Mouse (Mus musculus): ENCODE results near the gene Teddm2. TPM values are rescaled to one million over a fixed set of nuclear protein-coding genes. Genes with fewer than 3 reads are reported as not detected.

The Teddm2 gene
- polyA plus RNA-seq (2014; fragmentation: Nextera tagmentation; extraction: Ambion mirVana) = 0.40 and 0.45 TPM in 2 replicates

DNA sequence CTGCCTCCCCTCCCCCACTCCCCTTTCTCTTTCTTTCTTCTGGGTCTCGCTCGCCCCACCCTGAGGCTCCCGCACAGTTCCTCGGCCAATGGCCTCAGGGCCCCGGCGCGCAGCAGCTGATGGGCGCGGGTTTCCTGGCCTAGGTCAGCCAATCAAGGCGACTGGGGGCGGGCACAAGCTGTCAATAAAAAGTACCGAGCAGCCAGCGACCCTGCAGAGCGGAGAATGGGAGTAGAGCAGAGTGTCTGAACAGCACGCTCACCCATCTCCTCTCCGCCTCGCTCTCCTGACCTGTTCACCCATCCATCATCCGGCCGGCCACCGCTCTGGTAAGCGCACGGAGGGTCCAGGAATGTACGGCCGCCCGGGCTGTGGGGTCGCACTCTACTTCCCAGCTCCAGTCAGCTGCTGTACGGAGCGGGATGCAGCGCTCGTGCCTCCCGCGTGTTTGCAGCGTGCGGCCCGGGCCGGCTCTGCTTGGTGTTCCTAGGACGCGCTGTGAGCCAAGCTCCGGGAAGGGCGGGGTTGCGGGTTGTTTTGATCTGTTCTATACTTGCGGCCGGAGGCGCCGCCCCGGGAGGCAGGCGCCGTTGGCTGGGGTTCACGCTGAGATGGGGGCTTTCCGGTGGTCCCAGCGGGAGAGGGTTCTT, at the start of gene Teddm2, which contains the start of gene Glul:
Gene Teddm2 (minus strand): TSS at position 498 of the 650 bp plus-strand sequence.
Gene Glul (plus strand): TSS at position 214 of the 650 bp plus-strand sequence.
- Histone ChIP-seq H3K27me3 (ENCODE audit: control insufficient read depth, insufficient read depth, low read length) (no peaks in the 10 kb centered on the region), H3K4me2 (ENCODE audit: low read depth, low read length, severe bottlenecking) (peak within 1 kb of the TSS; percentile 66), H3K4me3 (ENCODE audit: low read depth, low read length) (peak within 1 kb of the TSS; percentile 59), H3K4me1 (replicated peaks; ENCODE audit: control insufficient read depth, insufficient read depth, low read length) (peaks cover 13% of the 10 kb centered on the region; the same call in 1 of the 2 replicates), H3K9ac (ENCODE audit: low read length) (peak within 1 kb of the TSS; percentile 79), H3K36me3 (ENCODE audit: control insufficient read depth, insufficient read depth, low read length) (peaks cover 12% of the 10 kb centered on the region; the same call in 1 of the 2 replicates), H3K9me3 (ENCODE audit: control insufficient read depth, low read length) (no peaks in the 10 kb centered on the region), H3K27ac (ENCODE audit: low read depth, low read length) (peak within 1 kb of the TSS; percentile 95)
- ATAC-seq (replicated peaks; ENCODE audit: low FRiP score) (peak; percentile 96), DNase-seq (ENCODE audit: low spot score) (peak; percentile 98)
- WGBS = under 1% methylated on average over 50 of the region's 51 CpGs

DNA sequence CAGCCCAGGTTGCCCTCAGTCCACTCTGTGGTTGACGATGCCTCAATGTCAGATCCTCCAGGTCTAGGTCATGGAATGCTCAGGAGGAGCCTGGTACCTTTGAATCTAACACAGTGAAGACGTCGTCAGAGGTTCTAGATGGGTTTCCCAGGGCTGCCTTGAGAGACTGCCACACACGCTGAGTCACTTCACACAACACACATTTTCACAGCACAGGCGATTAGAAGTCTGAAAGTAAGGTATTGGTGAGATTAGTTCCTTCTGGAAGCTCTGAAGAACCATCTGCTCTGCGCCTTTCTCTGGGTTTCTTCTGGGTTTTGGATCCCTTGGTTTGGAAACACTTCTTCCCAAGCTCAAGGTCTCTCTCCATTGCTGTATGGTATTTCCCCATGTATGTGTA, 47.8 kb upstream of the Teddm2 start:
- Histone ChIP-seq H3K27ac (ENCODE audit: low read depth, low read length) (no peak overlapping the region), H3K27me3 (ENCODE audit: control insufficient read depth, insufficient read depth, low read length) (no peaks in the 10 kb centered on the region), H3K4me1 (replicated peaks; ENCODE audit: control insufficient read depth, insufficient read depth, low read length) (no peaks in the 10 kb centered on the region), H3K4me2 (ENCODE audit: low read depth, low read length, severe bottlenecking) (no peak overlapping the region), H3K4me3 (ENCODE audit: low read depth, low read length) (no peak overlapping the region), H3K9ac (ENCODE audit: low read length) (no peak overlapping the region), H3K9me3 (ENCODE audit: control insufficient read depth, low read length) (no peaks in the 10 kb centered on the region), H3K36me3 (ENCODE audit: control insufficient read depth, insufficient read depth, low read length) (no peaks in the 10 kb centered on the region)
- ATAC-seq (replicated peaks; ENCODE audit: low FRiP score) = no peak
- WGBS = 96% methylated on average over 6 of the region's 6 CpGs
- no peak for DNase-seq (ENCODE audit: low spot score)

- Histone ChIP-seq H3K4me1 (replicated peaks; ENCODE audit: control insufficient read depth, insufficient read depth, low read length) (no peaks in the 10 kb centered on the region), H3K4me2 (ENCODE audit: low read depth, low read length, severe bottlenecking) (no peak overlapping the region), H3K9ac (ENCODE audit: low read length) (no peak overlapping the region), H3K27ac (ENCODE audit: low read depth, low read length) (no peak overlapping the region), H3K9me3 (ENCODE audit: control insufficient read depth, low read length) (no peaks in the 10 kb centered on the region), H3K36me3 (ENCODE audit: control insufficient read depth, insufficient read depth, low read length) (no peaks in the 10 kb centered on the region), H3K4me3 (ENCODE audit: low read depth, low read length) (no peak overlapping the region), H3K27me3 (ENCODE audit: control insufficient read depth, insufficient read depth, low read length) (no peaks in the 10 kb centered on the region)
- DNase-seq (ENCODE audit: low spot score) (no peak), ATAC-seq (replicated peaks; ENCODE audit: low FRiP score) (no peak)
- 48% methylated on average over 7 of the region's 7 CpGs for WGBS
Measured at GRCm38 (mm10) chr1:153946971-153947370, 46.9 kb upstream of the Teddm2 start.

DNA sequence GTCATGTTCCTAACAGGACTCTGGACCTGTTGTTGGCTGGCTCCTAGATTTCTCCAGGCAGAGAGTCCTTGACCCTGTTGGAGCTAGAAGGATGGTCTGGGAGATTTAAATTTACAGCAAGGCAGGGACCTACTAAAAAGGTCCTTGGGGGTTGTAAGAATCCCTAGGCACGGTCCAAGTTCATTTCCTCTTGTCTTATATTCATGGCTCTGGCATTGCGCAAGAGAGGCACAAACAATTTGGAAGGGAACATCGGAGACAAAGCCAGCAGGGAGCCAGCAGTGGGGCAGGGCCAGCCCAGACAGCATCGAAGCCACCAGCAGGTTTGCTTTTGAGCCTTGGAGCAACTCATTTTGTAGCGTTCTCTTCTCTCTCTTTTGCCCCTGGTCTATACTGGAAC, 45.2 kb upstream of the Teddm2 start:
- no peak overlapping the region for H3K4me3 ChIP-seq (ENCODE audit: low read depth, low read length)
- no peaks in the 10 kb centered on the region for H3K36me3 ChIP-seq (ENCODE audit: control insufficient read depth, insufficient read depth, low read length)
- H3K4me1 ChIP-seq (replicated peaks; ENCODE audit: control insufficient read depth, insufficient read depth, low read length) = no peaks in the 10 kb centered on the region
- 85% methylated on average over 5 of the region's 5 CpGs for WGBS
- no peaks in the 10 kb centered on the region for H3K9me3 ChIP-seq (ENCODE audit: control insufficient read depth, low read length)
- H3K9ac ChIP-seq (ENCODE audit: low read length) = no peak overlapping the region
- DNase-seq (ENCODE audit: low spot score) (no peak), ATAC-seq (replicated peaks; ENCODE audit: low FRiP score) (no peak)
- no peaks in the 10 kb centered on the region for H3K27me3 ChIP-seq (ENCODE audit: control insufficient read depth, insufficient read depth, low read length)
- H3K27ac ChIP-seq (ENCODE audit: low read depth, low read length) = no peak overlapping the region
- H3K4me2 ChIP-seq (ENCODE audit: low read depth, low read length, severe bottlenecking) = no peak overlapping the region

- 73% methylated on average over 2 of the region's 2 CpGs for WGBS
- no peak for ATAC-seq (replicated peaks; ENCODE audit: low FRiP score)
- Histone ChIP-seq H3K4me3 (ENCODE audit: low read depth, low read length) (no peak overlapping the region), H3K4me2 (ENCODE audit: low read depth, low read length, severe bottlenecking) (no peak overlapping the region), H3K4me1 (replicated peaks; ENCODE audit: control insufficient read depth, insufficient read depth, low read length) (no peaks in the 10 kb centered on the region), H3K9ac (ENCODE audit: low read length) (no peak overlapping the region), H3K27me3 (ENCODE audit: control insufficient read depth, insufficient read depth, low read length) (no peaks in the 10 kb centered on the region), H3K27ac (ENCODE audit: low read depth, low read length) (no peak overlapping the region), H3K9me3 (ENCODE audit: control insufficient read depth, low read length) (no peaks in the 10 kb centered on the region), H3K36me3 (ENCODE audit: control insufficient read depth, insufficient read depth, low read length) (no peaks in the 10 kb centered on the region)
- no peak for DNase-seq (ENCODE audit: low spot score)
Measured at GRCm38 (mm10) chr1:153940986-153941385, 41.0 kb upstream of the Teddm2 start.

DNA sequence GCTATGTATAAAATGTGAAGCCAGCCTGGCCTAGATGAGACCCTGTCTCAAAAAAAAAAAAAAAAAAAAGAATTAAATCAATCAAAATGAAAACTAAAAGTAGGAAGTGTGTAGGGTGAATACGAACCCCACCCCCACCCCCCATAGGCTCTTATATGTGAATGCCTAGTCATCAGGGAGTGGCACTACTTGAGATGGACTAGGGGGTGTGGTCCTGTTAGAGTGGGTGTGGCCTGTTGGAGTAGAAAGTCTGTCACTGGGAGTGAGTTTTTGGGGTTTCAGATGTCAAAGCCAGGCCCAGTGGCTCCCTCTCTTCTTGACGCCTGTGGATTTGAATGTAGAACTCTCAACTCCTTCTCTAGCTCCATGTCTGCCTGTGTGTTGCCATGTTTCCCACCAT, 37.0 kb upstream of the Teddm2 start:
- no peaks in the 10 kb centered on the region for H3K36me3 ChIP-seq (ENCODE audit: control insufficient read depth, insufficient read depth, low read length)
- no peak overlapping the region for H3K4me3 ChIP-seq (ENCODE audit: low read depth, low read length)
- H3K4me1 ChIP-seq (replicated peaks; ENCODE audit: control insufficient read depth, insufficient read depth, low read length) = no peaks in the 10 kb centered on the region
- no peak overlapping the region for H3K4me2 ChIP-seq (ENCODE audit: low read depth, low read length, severe bottlenecking)
- DNase-seq (ENCODE audit: low spot score) (no peak), ATAC-seq (replicated peaks; ENCODE audit: low FRiP score) (no peak)
- H3K27ac ChIP-seq (ENCODE audit: low read depth, low read length) = no peak overlapping the region
- no peak overlapping the region for H3K9ac ChIP-seq (ENCODE audit: low read length)
- 100% methylated on average over 2 of the region's 2 CpGs for WGBS
- no peaks in the 10 kb centered on the region for H3K9me3 ChIP-seq (ENCODE audit: control insufficient read depth, low read length)
- no peaks in the 10 kb centered on the region for H3K27me3 ChIP-seq (ENCODE audit: control insufficient read depth, insufficient read depth, low read length)

DNA sequence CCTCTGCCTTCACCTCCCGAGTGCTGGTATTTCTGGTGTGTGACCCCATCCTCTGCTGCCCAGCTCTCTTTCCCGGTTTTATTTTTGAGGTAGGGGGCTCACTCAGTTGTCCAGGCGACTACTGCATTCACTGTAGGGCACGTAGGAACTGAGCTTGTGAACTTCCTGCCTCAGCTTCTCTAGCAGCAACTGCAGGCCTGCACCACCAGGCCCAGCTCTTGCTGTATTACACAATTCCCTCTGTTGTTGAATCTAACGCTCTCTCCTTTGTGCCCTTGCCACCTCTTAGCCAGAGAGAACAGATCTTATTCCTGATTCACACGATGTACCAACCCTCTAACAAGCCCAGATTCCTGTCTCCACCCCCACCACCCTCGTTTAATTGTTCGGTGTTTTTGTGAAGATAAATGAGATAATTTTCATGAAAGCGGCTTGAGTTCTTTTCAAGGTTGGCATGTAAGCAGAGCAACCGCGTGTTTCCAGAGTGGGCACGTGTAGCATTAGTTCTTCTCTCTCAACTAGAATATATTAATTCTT, 35.9 kb upstream of the Teddm2 start:
- H3K4me3 ChIP-seq (ENCODE audit: low read depth, low read length) = no peak overlapping the region
- 79% methylated on average over 12 of the region's 12 CpGs for WGBS
- no peaks in the 10 kb centered on the region for H3K36me3 ChIP-seq (ENCODE audit: control insufficient read depth, insufficient read depth, low read length)
- no peak overlapping the region; the same call in 1 of the 2 replicates for H3K27ac ChIP-seq (ENCODE audit: low read depth, low read length)
- no peak for ATAC-seq (replicated peaks; ENCODE audit: low FRiP score)
- no peak for DNase-seq (ENCODE audit: low spot score)
- no peaks in the 10 kb centered on the region for H3K4me1 ChIP-seq (replicated peaks; ENCODE audit: control insufficient read depth, insufficient read depth, low read length)
- H3K4me2 ChIP-seq (ENCODE audit: low read depth, low read length, severe bottlenecking) = no peak overlapping the region
- H3K27me3 ChIP-seq (ENCODE audit: control insufficient read depth, insufficient read depth, low read length) = no peaks in the 10 kb centered on the region
- H3K9ac ChIP-seq (ENCODE audit: low read length) = no peak overlapping the region
- H3K9me3 ChIP-seq (ENCODE audit: control insufficient read depth, low read length) = no peaks in the 10 kb centered on the region

GRCm38 (mm10) chr1:153933772-153934171, 33.7 kb upstream of the Teddm2 start:
- no peak overlapping the region for H3K4me2 ChIP-seq (ENCODE audit: low read depth, low read length, severe bottlenecking)
- no peaks in the 10 kb centered on the region for H3K9me3 ChIP-seq (ENCODE audit: control insufficient read depth, low read length)
- H3K4me3 ChIP-seq (ENCODE audit: low read depth, low read length) = no peak overlapping the region
- H3K9ac ChIP-seq (ENCODE audit: low read length) = no peak overlapping the region
- H3K36me3 ChIP-seq (ENCODE audit: control insufficient read depth, insufficient read depth, low read length) = no peaks in the 10 kb centered on the region
- H3K27ac ChIP-seq (ENCODE audit: low read depth, low read length) = no peak overlapping the region
- WGBS = 67% methylated on average over 1 of the region's 1 CpGs
- DNase-seq (ENCODE audit: low spot score) = no peak
- H3K4me1 ChIP-seq (replicated peaks; ENCODE audit: control insufficient read depth, insufficient read depth, low read length) = no peaks in the 10 kb centered on the region
- H3K27me3 ChIP-seq (ENCODE audit: control insufficient read depth, insufficient read depth, low read length) = no peaks in the 10 kb centered on the region
- no peak for ATAC-seq (replicated peaks; ENCODE audit: low FRiP score)

DNA sequence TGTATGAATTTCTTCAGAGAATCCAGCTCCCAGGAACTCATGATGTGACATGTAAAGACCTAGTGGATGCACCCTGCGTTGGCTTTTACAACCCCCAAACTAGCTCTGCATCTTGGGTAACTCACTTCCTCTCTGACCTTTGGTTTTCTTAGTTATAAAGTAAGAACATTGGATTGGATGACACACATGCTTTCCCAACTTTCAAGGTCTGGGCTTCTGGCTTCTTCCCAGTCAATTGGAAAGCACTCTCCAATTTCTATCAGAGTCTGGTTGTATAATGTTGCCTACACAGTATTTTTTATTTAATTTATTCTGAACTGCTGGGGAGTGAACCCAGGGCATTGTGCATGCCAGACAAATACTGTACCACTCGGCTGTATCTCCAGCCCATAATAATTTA, 30.4 kb upstream of the Teddm2 start:
- Histone ChIP-seq H3K4me1 (replicated peaks; ENCODE audit: control insufficient read depth, insufficient read depth, low read length) (no peaks in the 10 kb centered on the region), H3K9ac (ENCODE audit: low read length) (no peak overlapping the region), H3K27me3 (ENCODE audit: control insufficient read depth, insufficient read depth, low read length) (no peaks in the 10 kb centered on the region), H3K4me3 (ENCODE audit: low read depth, low read length) (no peak overlapping the region), H3K27ac (ENCODE audit: low read depth, low read length) (no peak overlapping the region), H3K4me2 (ENCODE audit: low read depth, low read length, severe bottlenecking) (no peak overlapping the region), H3K9me3 (ENCODE audit: control insufficient read depth, low read length) (no peaks in the 10 kb centered on the region), H3K36me3 (ENCODE audit: control insufficient read depth, insufficient read depth, low read length) (no peaks in the 10 kb centered on the region)
- DNase-seq (ENCODE audit: low spot score) (no peak), ATAC-seq (replicated peaks; ENCODE audit: low FRiP score) (no peak)
- WGBS = 89% methylated on average over 2 of the region's 2 CpGs

Data from forebrain, embryonic 11.5 days (tissue).